9 mouse cellular contexts compared by ENCODE assay signal in the genomic region with DNA sequence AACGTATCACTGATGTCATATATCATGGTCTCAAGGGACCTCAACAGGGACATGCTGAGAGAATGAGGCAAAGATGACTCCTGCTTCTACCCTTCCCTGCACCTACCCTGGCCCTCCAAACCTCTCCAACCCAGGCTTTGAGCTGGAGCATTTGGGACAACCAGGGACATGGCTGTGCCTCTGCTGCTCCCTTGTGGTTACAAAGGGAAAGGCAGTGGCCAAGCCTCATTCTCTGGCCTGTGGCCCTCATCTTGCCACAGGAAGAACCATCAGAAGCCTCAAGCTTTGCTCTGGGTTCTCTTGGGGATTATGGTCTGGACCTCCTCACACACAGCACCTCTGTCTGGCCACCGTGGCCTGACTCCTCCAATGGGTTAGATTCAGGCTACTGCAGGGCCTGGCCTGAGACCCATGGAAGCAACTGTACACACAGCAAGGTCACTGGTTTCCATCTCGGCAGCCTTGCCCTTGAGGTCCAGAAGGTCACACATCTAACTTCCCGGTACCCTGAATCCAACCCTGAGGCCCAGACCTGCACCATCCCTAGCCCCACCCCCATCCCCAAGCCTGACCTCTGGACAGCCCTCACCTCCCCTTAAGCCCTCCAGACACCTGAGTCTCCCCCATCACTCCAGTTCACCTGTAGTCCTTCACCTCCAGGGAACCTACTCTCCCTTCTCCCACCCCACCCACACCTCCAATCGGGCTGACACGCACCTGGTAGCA. TPM values are rescaled to one million over a fixed set of nuclear protein-coding genes. Genes with fewer than 3 reads are reported as not detected.
DNase-seq lines count a peak whose midpoint lies in the region; ATAC-seq and TF ChIP-seq lines count a peak whose summit lies in the region.
"Had no signal": no experiment of that assay in that cellular context is flagged by ENCODE, and none has a peak within 500 bp of the region (broad histone marks: within the 10 kb centered on the region; RNA-seq: fewer than 3 reads in every experiment).

No protein-coding gene starts in this region.

- no peak for TF ChIP-seq POLR2A in thymus, adult 2 months (IDR thresholded peaks at IDR 0.05; ENCODE audit: control insufficient read depth, extremely low read depth, insufficient read depth, low read length, poor library complexity)

- no peaks in the 10 kb centered on the region for H3K36me3 ChIP-seq in embryonic facial prominence, embryonic 14.5 days (ENCODE audit: control insufficient read depth, insufficient read depth, low read length)
- H3K36me3 ChIP-seq in heart, embryonic 15.5 days, result no peaks in the 10 kb centered on the region
- no peaks in the 10 kb centered on the region for H3K36me3 ChIP-seq in liver, embryonic 16.5 days (ENCODE audit: control insufficient read depth, insufficient read depth)
- H3K36me3 ChIP-seq in thymus, adult 2 months (ENCODE audit: control insufficient read depth, insufficient read depth, low read length), result no peaks in the 10 kb centered on the region
- H3K36me3 ChIP-seq: hindbrain, embryonic 15.5 days had no signal

- no peak overlapping the region for H3K27ac ChIP-seq in embryonic facial prominence, embryonic 14.5 days (replicated peaks; ENCODE audit: low read depth, low read length)
- H3K27ac ChIP-seq in heart, embryonic 15.5 days, result no peak overlapping the region
- no peak overlapping the region for H3K27ac ChIP-seq in liver, embryonic 16.5 days (ENCODE audit: low read length)
- H3K27ac ChIP-seq in thymus, adult 2 months (ENCODE audit: control insufficient read depth, insufficient read depth, low read length), result no peak overlapping the region
- H3K27ac ChIP-seq: hindbrain, embryonic 15.5 days had no signal

- peak; percentile 82; the same call in 1 of the 2 replicates for TF ChIP-seq CTCF in thymus, adult 2 months (IDR thresholded peaks at IDR 0.05; ENCODE audit: borderline replicate concordance, control insufficient read depth, extremely low read depth, insufficient read depth, low read length, poor library complexity)

- H3K4me1 ChIP-seq in embryonic facial prominence, embryonic 14.5 days (ENCODE audit: control insufficient read depth, insufficient read depth, low read length), result no peaks in the 10 kb centered on the region
- H3K4me1 ChIP-seq in heart, embryonic 15.5 days (replicated peaks), result peaks cover 6% of the 10 kb centered on the region; the same call in 1 of the 2 replicates
- H3K4me1 ChIP-seq in liver, embryonic 16.5 days (ENCODE audit: control insufficient read depth, low read depth, low read length), result no peaks in the 10 kb centered on the region
- no peaks in the 10 kb centered on the region for H3K4me1 ChIP-seq in thymus, adult 2 months (replicated peaks; ENCODE audit: control insufficient read depth, insufficient read depth, low read length)

- no peaks in the 10 kb centered on the region for H3K27me3 ChIP-seq in embryonic facial prominence, embryonic 14.5 days (replicated peaks; ENCODE audit: control insufficient read depth, insufficient read depth, low read length)
- H3K27me3 ChIP-seq in heart, embryonic 15.5 days, result no peaks in the 10 kb centered on the region
- no peaks in the 10 kb centered on the region for H3K27me3 ChIP-seq in liver, embryonic 16.5 days (ENCODE audit: control insufficient read depth, insufficient read depth, low read depth, low read length)
- H3K27me3 ChIP-seq in thymus, adult 2 months (ENCODE audit: control insufficient read depth, insufficient read depth, low read length), result no peaks in the 10 kb centered on the region
- H3K27me3 ChIP-seq: hindbrain, embryonic 15.5 days had no signal

- no peak overlapping the region for H3K4me3 ChIP-seq in embryonic facial prominence, embryonic 14.5 days (ENCODE audit: low read depth, low read length)
- H3K4me3 ChIP-seq in heart, embryonic 15.5 days, result no peak overlapping the region
- H3K4me3 ChIP-seq in liver, embryonic 16.5 days (ENCODE audit: low read depth, low read length), result no peak overlapping the region
- H3K4me3 ChIP-seq in thymus, adult 2 months (ENCODE audit: control insufficient read depth, insufficient read depth, low read length), result no peak overlapping the region
- H3K4me3 ChIP-seq: hindbrain, embryonic 15.5 days had no signal

- H3K4me2 ChIP-seq in embryonic facial prominence, embryonic 14.5 days (ENCODE audit: low read depth, low read length), result no peak overlapping the region
- no peak overlapping the region for H3K4me2 ChIP-seq in heart, embryonic 15.5 days
- no peak overlapping the region for H3K4me2 ChIP-seq in liver, embryonic 16.5 days (ENCODE audit: low read depth, low read length)
- H3K4me2 ChIP-seq: hindbrain, embryonic 15.5 days had no signal

- H3K9ac ChIP-seq in embryonic facial prominence, embryonic 14.5 days (ENCODE audit: low read depth, low read length), result no peak overlapping the region
- H3K9ac ChIP-seq in heart, embryonic 15.5 days, result no peak overlapping the region
- H3K9ac ChIP-seq in liver, embryonic 16.5 days (ENCODE audit: low read depth, low read length), result no peak overlapping the region
- H3K9ac ChIP-seq: hindbrain, embryonic 15.5 days had no signal

- 60% methylated on average over 6 of the region's 6 CpGs for WGBS in embryonic facial prominence, embryonic 14.5 days
- WGBS in heart, embryonic 15.5 days, result 53% methylated on average over 6 of the region's 6 CpGs
- WGBS in large intestine, adult 2 months, result 48% methylated on average over 6 of the region's 6 CpGs
- WGBS in liver, embryonic 16.5 days (ENCODE audit: insufficient replicate concordance), result 54% methylated on average over 6 of the region's 6 CpGs
- WGBS in thymus, adult 2 months, result 71% methylated on average over 6 of the region's 6 CpGs

- ATAC-seq in embryonic facial prominence, embryonic 14.5 days (ENCODE audit: low read depth), result 0 out of 2 replicates have a peak, but pooled peaks have one; percentile 53
- peak; percentile 42; the same call in 1 of the 2 replicates for ATAC-seq in heart, embryonic 15.5 days (replicated peaks; ENCODE audit: insufficient number of reproducible peaks, insufficient read depth, low FRiP score, low read depth)
- ATAC-seq in liver, embryonic 16.5 days (ENCODE audit: low read depth), result peak; percentile 68

- peak; percentile 20 to 56 for DNase-seq in CD8-positive naive resting alpha-beta T cell, adult 2 months (ENCODE audit: low read depth in 2 of 2, low spot score in 2 of 2)
- peak; percentile 80 to 81 for DNase-seq in adrenal gland, postnatal 36 days
- DNase-seq in embryonic facial prominence, embryonic 14.5 days (ENCODE audit: low spot score), result peak; percentile 60
- peak; percentile 38 for DNase-seq in large intestine, adult 2 months (ENCODE audit: low read depth, low spot score)
- peak; percentile 48 for DNase-seq in ovary, postnatal 10 days (ENCODE audit: low spot score)
- peak; percentile 64 for DNase-seq in thymus, adult 2 months

- 0 out of 2 replicates have a peak, but pooled peaks cover 6% of the 10 kb centered on the region for H3K9me3 ChIP-seq in embryonic facial prominence, embryonic 14.5 days (ENCODE audit: control insufficient read depth, low read length)
- H3K9me3 ChIP-seq in heart, embryonic 15.5 days (replicated peaks), result no peaks in the 10 kb centered on the region
- H3K9me3 ChIP-seq in liver, embryonic 16.5 days (replicated peaks; ENCODE audit: control insufficient read depth, low read length), result no peaks in the 10 kb centered on the region
- H3K9me3 ChIP-seq: hindbrain, embryonic 15.5 days had no signal

RNA-seq across cellular contexts. Expression of gene BC017158, which starts 47.1 kb away (rescaled TPM):
- 10 to 100 TPM; 27.9 to 28.9 TPM for total RNA-seq in adrenal gland, postnatal 36 days (2021)
- 23.6 and 26.1 TPM in 2 replicates for polyA plus RNA-seq in embryonic facial prominence, embryonic 14.5 days (2014; fragmentation: Nextera tagmentation; extraction: Ambion mirVana)
- 12.6 and 18.1 TPM in 2 replicates for polyA plus RNA-seq in heart, embryonic 15.5 days (2015; fragmentation: Nextera tagmentation; extraction: Ambion mirVana)
- polyA plus RNA-seq in large intestine, adult 2 months (2012; rRNA removed), result 25.9 and 53.1 TPM in 2 replicates
- 20.5 and 23.3 TPM in 2 replicates for polyA plus RNA-seq in liver, embryonic 16.5 days (2015; fragmentation: Nextera tagmentation; extraction: Ambion mirVana)
- 51.1 and 54.1 TPM in 2 replicates for polyA plus RNA-seq in thymus, adult 2 months (2012; rRNA removed)
